In genomic region chr3:101161421-101161940, GRCm38 (mm10) we compare ENCODE assay signal across 11 mouse cellular contexts. TPM values are rescaled to one million over a fixed set of nuclear protein-coding genes. Genes with fewer than 3 reads are reported as not detected.
A peak's percentile ranks its signal among the peaks of the same experiment; 100 is the strongest.
DNase-seq lines count a peak whose midpoint lies in the region; ATAC-seq lines count a peak whose summit lies in the region.
"Had no signal": no experiment of that assay in that cellular context is flagged by ENCODE, and none has a peak within 500 bp of the region (broad histone marks: within the 10 kb centered on the region; RNA-seq: fewer than 3 reads in every experiment).

No protein-coding gene starts in this region.

- no peak overlapping the region for H3K4me3 ChIP-seq in heart, embryonic 14.5 days (ENCODE audit: control insufficient read depth in 1 of 2, insufficient read depth in 1 of 2, low read depth in 1 of 2, low read length in 2 of 2)
- no peak overlapping the region for H3K4me3 ChIP-seq in hindbrain, embryonic 16.5 days (ENCODE audit: low read length)
- H3K4me3 ChIP-seq in neural tube, embryonic 13.5 days, result no peak overlapping the region

- intact Hi-C loops in heart, postnatal 25 days (cut with DNase I), result loop anchor here (2.0 to 5.0 kb wide), 2 partner anchors 49 to 187 kb away; partner anchors contain the start of gene Ptgfrn

- H3K9me3 ChIP-seq in heart, embryonic 14.5 days (ENCODE audit: control insufficient read depth, low read length), result no peaks in the 10 kb centered on the region
- H3K9me3 ChIP-seq in hindbrain, embryonic 16.5 days (ENCODE audit: control insufficient read depth, low read length), result no peaks in the 10 kb centered on the region
- no peaks in the 10 kb centered on the region for H3K9me3 ChIP-seq in neural tube, embryonic 13.5 days

- peaks cover 29 to 39% of the 10 kb centered on the region in 2 experiments for H3K4me1 ChIP-seq in heart, embryonic 14.5 days (ENCODE audit: control insufficient read depth in 2 of 2, insufficient read depth in 2 of 2, low read length in 2 of 2)
- peaks cover 24% of the 10 kb centered on the region for H3K4me1 ChIP-seq in hindbrain, embryonic 16.5 days (ENCODE audit: control insufficient read depth, insufficient read depth, low read depth, low read length)
- peaks cover 28% of the 10 kb centered on the region for H3K4me1 ChIP-seq in neural tube, embryonic 13.5 days (replicated peaks)

- no peak for ATAC-seq in heart, embryonic 14.5 days (ENCODE audit: insufficient number of reproducible peaks, insufficient read depth, low FRiP score, low read depth)
- peak; percentile 58 for ATAC-seq in hindbrain, embryonic 16.5 days
- ATAC-seq in neural tube, embryonic 13.5 days (ENCODE audit: low read depth), result peak; percentile 44; the same call in 1 of the 2 replicates

- WGBS in heart, embryonic 14.5 days, result 22% methylated on average over 11 of the region's 11 CpGs
- 13% methylated on average over 11 of the region's 11 CpGs for WGBS in hindbrain, embryonic 16.5 days
- WGBS in neural tube, embryonic 13.5 days, result 24% methylated on average over 11 of the region's 11 CpGs

- H3K4me2 ChIP-seq in heart, embryonic 14.5 days (ENCODE audit: low read length), result peak overlapping the region; percentile 47
- peak overlapping the region; percentile 35 for H3K4me2 ChIP-seq in hindbrain, embryonic 16.5 days (ENCODE audit: low read length)
- 0 out of 2 replicates have a peak overlapping the region, but pooled peaks have one; percentile 3 for H3K4me2 ChIP-seq in neural tube, embryonic 13.5 days

- H3K27me3 ChIP-seq in heart, embryonic 14.5 days (ENCODE audit: control insufficient read depth, insufficient read depth, low read length), result no peaks in the 10 kb centered on the region
- H3K27me3 ChIP-seq in hindbrain, embryonic 16.5 days (replicated peaks; ENCODE audit: control insufficient read depth, insufficient read depth, low read length), result no peaks in the 10 kb centered on the region
- no peaks in the 10 kb centered on the region for H3K27me3 ChIP-seq in neural tube, embryonic 13.5 days

- H3K9ac ChIP-seq in heart, embryonic 14.5 days (ENCODE audit: low read length), result 0 out of 2 replicates have a peak overlapping the region, but pooled peaks have one; percentile 27
- no peak overlapping the region for H3K9ac ChIP-seq in hindbrain, embryonic 16.5 days (ENCODE audit: low read depth, low read length)
- H3K9ac ChIP-seq in neural tube, embryonic 13.5 days, result no peak overlapping the region
- H3K9ac ChIP-seq: liver, embryonic 14.5 days had no signal

- no peaks in the 10 kb centered on the region for H3K36me3 ChIP-seq in heart, embryonic 14.5 days (ENCODE audit: control insufficient read depth, insufficient read depth, low read length)
- H3K36me3 ChIP-seq in hindbrain, embryonic 16.5 days (ENCODE audit: control insufficient read depth, insufficient read depth, low read length), result no peaks in the 10 kb centered on the region
- no peaks in the 10 kb centered on the region for H3K36me3 ChIP-seq in neural tube, embryonic 13.5 days

- peak overlapping the region; percentile 16 to 57; a peak in 3 of 4 replicates for H3K27ac ChIP-seq in heart, embryonic 14.5 days (replicated peaks in 1 of 2; ENCODE audit: control insufficient read depth in 1 of 2, insufficient read depth in 1 of 2, low read depth in 2 of 2, low read length in 2 of 2)
- H3K27ac ChIP-seq in hindbrain, embryonic 16.5 days (ENCODE audit: low read depth, low read length), result peak overlapping the region; percentile 55; the same call in 1 of the 2 replicates
- H3K27ac ChIP-seq in neural tube, embryonic 13.5 days (replicated peaks), result peak overlapping the region; percentile 59
- H3K27ac ChIP-seq: liver, embryonic 14.5 days had no signal

- DNase-seq in heart, postnatal 25 days (ENCODE audit: low spot score), result no peak
- peak; percentile 62 for DNase-seq in embryo, embryonic 11.5 days (ENCODE audit: low read depth, low spot score)
- no peak for DNase-seq in cerebellum, adult 9-10 months
- DNase-seq in cerebellum, adult 9-11 months, result no peak
- no peak for DNase-seq in adrenal gland, adult 8-10 months

RNA-seq across cellular contexts. Expression of gene Ptgfrn, which starts 51.4 kb away (rescaled TPM):
- 10.0 and 10.2 TPM in 2 replicates for polyA plus RNA-seq in heart, embryonic 14.5 days (2014; fragmentation: Nextera tagmentation; extraction: Ambion mirVana)
- 10 to 100 TPM; 31.0 to 34.9 TPM for total RNA-seq in heart, postnatal 25 days (2021)
- 2.8 and 3.1 TPM in 2 replicates for polyA plus RNA-seq in hindbrain, embryonic 16.5 days (2015; fragmentation: Nextera tagmentation; extraction: Ambion mirVana)
- 3.2 and 3.5 TPM in 2 replicates for polyA plus RNA-seq in neural tube, embryonic 13.5 days (2015; fragmentation: Nextera tagmentation; extraction: Ambion mirVana)
- 10 to 100 TPM; 32.1 to 51.5 (median 39.7) TPM for total RNA-seq in adrenal gland, adult 8-10 months (2022)
- total RNA-seq: common myeloid progenitor, adult 5-6 weeks; MEL had no signal
